Mouse (Mus musculus): ENCODE results near the gene Faap100.
"Not testable (repeated sequence)": the region's sequence is repeated elsewhere in the genome, so short reads cannot be mapped to it uniquely, and the experiment has no call there.

Faap100 gene

DNA sequence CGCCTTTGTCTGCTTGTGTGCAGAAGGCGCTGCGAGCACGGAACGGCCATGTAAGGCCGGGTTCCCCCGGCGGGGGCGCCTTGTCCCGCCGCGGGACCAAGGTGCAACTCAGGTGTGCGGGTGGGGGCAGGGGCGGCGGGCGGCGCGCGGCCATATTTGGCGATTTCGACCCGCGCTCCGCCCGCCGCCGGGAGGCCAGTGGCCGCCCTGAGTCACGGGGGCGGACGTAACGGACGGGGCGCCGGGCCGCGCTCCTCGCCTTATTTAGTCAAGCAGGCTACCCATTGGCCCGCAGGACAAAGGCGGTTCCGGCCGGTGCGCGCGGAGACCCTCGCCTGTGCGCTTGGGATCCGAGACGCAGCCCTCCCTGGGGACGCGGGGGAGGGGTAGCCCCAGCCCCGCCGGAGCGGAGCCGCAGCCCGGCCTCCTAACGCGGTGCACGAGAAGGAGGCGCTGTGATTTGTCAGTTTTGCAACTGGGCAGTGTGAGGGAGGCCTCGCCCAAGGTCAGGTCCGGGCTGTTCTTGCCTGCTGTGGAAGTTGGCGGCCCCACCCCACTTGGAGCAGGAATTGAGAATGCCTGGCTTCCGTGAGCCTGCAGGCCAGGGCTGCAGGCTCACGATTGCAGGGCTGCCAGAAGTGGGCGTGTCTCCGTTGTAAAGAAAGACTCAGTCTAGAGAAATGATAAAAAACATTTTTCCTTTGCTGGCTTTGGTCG is 28.4 kb downstream of the Faap100 start:
- CTCF ChIA-PET: interaction anchor here in 2 of 4 experiments (0.5 to 1.2 kb wide), 3 partner anchors 20 to 1303 kb away, joined by 3 to 4 read pairs (median 3); no protein-coding TSS in a partner anchor

DNA sequence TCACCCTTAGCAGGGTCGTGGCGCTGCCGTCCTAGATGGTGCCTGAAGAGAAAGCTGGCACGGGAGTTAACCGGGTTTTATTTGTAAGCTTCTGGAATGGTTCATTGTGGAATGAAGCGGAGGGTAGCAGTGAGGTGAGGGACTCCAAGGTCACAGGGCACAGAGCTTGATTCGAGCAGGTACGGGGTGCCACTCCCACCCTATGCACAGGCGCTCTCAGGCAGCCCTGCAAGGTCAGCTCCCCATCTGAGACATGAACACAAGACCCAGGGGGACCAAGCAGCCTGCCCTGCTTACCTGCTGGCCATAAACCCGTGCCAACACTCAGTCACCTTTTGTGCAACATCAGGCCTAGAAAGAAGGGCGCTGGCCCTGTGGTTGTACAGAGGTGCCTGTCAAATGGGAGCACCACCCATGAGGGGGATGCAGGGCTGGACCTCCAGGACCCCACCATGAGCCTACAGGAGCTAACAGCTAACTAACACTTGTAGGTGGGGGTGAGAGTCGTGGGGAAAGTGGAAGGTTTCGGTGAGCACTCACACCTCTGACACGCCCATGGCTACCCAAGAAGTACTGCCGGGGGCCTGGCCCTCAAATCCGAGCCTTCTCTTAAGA is 29.1 kb downstream of the Faap100 start:
- ChIA-PET CTCF (interaction anchor here in 2 of 4 experiments (0.5 to 1.2 kb wide), 2 partner anchors 21 to 1302 kb away, joined by 3 read pairs; no protein-coding TSS in a partner anchor), POLR2A (interaction anchor here (0.5 to 2.9 kb wide), 47 partner anchors 8 to 1049 kb away, joined by 3 to 26 read pairs (median 3); partner anchors contain the start of genes Arl16 (in 2 of the 4), Bahcc1 (in 2 of the 4), Faap100 (in 2 of the 4) and Eif4a3 (in 1 of the 4))

More for the DNA sequence above, 28.4 kb downstream of the Faap100 start:
- POLR2A ChIA-PET: interaction anchor here (0.6 to 6.2 kb wide), 41 partner anchors 9 to 1050 kb away, joined by 3 to 129 read pairs (median 4); partner anchors contain the start of genes Arl16 (in 1 of the 4), Bahcc1 (in 1 of the 4), Eif4a3 (in 1 of the 4) and Faap100 (in 1 of the 4)

DNA sequence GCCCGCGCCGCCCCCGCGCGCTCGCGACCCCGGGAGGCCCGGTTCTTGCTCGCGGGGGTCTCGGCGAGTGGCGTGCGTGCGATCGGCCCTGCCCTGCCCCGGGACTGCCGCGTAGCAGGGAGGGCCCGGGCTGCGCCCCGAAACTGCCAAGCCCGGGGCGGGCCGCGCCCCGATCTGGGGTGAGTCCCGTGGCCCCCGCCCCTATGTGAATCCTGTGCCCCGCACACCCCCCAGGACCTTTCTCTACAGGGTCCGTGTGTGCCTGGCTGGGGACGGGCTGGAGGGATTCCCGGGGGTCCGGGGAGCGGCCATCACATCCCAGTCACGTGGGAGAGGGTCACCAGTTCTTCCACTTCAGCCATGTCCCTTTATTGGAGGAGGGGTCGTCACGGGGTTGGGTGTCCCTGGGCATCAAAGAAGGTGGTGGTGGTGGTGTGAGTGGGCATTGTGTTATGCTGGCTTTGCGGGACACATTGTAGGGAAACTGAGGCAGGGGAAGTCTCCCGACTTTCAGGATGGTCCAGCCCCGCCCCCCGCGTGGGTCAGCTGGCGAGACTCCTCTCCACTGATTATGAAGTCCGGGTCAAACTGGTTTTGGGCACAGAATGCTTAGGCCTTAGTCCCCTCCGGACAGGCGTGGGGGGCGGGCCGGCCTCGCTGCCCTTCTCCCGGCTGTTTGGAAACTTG is 29.7 kb downstream of the Faap100 start:
- ChIA-PET CTCF (interaction anchor here in 1 of 4 experiments (1.2 kb wide), 1 partner anchor 21 kb away, joined by 3 read pairs; no protein-coding TSS in a partner anchor), POLR2A (interaction anchor here (0.6 to 2.9 kb wide), 48 partner anchors 9 to 1049 kb away, joined by 3 to 26 read pairs (median 3); partner anchors contain the start of genes Faap100 (in 3 of the 4), Arl16 (in 2 of the 4), Bahcc1 (in 2 of the 4) and Eif4a3 (in 1 of the 4))

DNA sequence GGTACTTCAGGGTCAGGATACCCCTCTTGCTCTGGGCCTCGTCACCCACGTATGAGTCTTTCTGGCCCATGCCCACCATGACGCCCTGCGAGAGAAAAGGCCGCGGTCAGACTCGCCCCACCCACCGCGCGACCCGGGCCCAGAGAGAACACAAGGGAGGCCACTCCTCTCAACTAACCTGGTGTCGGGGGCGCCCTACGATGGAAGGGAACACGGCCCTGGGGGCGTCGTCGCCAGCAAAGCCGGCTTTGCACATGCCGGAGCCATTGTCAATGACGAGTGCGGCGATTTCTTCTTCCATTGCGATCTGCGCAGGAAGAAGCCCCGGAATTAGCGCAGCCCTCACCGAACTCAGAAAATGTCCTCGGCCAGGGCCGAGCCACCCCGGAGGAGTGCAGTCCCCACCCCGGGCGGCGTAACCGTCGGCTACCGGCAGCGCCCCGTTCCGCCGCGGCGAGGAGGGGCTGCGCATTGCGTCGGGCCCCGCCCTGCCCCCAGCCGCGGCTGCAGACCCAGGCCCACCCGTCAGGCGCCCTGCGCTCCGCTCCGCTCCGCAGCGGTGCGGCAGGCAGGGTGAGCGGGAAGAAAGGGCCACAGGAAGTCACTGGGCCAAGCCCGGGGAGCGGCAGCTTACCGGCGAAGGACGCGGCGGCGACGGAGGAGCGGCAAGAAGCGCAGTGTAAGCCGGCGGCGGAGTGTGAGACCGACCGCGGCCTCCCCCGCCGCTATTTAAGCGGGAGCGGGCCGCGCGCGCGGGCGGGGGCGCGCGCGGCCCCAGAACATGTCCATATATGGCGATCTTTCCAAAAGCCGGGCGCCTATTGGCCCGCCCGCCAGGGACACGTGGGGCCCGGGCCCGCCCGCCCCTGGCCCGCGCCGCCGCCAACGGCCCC is 30.5 kb downstream of the Faap100 start, which contains the start of gene Actg1:
Actg1 (minus strand) TSS at position 752 of the 893 bp plus-strand sequence.
- ChIA-PET POLR2A (interaction anchor here in 3 of 4 experiments (0.7 to 2.9 kb wide), 10 partner anchors 12 to 162 kb away, joined by 3 to 14 read pairs (median 3); partner anchors contain the start of gene Faap100 (in 1 of the 3)), CTCF (no interaction called here)

DNA sequence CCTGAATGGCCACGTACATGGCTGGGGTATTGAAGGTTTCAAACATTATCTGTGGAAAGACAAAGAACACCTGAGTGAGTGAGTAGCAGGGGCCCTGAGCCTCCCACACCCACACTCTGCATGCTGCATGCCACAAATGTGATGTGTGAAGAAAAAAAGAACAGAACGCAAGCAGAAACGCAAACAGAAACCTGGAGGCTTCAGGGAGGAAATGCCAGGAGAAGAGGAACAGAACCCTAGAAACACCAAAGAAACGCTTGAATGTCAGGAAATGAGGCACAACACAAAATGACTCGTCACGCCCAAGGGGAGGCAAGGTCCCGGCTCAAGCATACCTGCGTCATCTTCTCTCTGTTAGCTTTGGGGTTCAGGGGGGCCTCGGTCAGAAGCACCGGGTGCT is 31.3 kb downstream of the Faap100 start:
- POLR2A ChIA-PET: interaction anchor here in 3 of 4 experiments (0.6 to 2.9 kb wide), 17 partner anchors 10 to 163 kb away, joined by 3 to 14 read pairs (median 3); partner anchors contain the start of genes Faap100 (in 2 of the 3) and Slc25a10 (in 1 of the 3)
- CTCF ChIA-PET: no interaction called here

DNA sequence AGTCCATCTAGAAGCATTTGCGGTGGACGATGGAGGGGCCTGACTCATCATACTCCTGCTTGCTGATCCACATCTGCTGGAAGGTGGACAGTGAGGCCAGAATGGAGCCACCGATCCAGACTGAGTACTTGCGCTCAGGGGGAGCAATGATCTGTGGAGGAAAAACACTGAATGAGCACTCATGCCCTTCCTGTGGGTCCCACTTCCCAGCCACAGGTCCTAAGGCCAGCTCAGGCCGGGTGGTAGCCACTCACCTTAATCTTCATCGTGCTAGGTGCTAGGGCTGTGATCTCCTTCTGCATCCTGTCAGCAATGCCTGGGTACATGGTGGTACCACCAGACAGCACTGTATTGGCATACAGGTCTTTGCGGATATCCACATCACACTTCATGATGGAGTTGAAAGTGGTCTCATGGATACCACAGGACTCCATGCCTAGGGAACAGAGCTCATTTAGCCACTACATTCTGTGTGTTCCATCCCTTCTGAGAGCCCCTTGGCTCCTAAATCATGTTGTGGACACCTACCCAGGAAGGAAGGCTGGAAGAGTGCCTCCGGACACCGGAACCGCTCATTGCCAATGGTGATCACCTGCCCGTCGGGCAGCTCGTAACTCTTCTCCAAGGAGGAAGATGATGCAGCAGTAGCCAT is 32.1 kb downstream of the Faap100 start:
- CTCF ChIA-PET: not testable (repeated sequence)
- POLR2A ChIA-PET: interaction anchor here in 3 of 4 experiments (0.6 to 1.7 kb wide), 22 partner anchors 11 to 507 kb away, joined by 3 to 8 read pairs (median 3); partner anchors contain the start of genes Faap100 (in 1 of the 3) and Slc25a10 (in 1 of the 3)

DNA sequence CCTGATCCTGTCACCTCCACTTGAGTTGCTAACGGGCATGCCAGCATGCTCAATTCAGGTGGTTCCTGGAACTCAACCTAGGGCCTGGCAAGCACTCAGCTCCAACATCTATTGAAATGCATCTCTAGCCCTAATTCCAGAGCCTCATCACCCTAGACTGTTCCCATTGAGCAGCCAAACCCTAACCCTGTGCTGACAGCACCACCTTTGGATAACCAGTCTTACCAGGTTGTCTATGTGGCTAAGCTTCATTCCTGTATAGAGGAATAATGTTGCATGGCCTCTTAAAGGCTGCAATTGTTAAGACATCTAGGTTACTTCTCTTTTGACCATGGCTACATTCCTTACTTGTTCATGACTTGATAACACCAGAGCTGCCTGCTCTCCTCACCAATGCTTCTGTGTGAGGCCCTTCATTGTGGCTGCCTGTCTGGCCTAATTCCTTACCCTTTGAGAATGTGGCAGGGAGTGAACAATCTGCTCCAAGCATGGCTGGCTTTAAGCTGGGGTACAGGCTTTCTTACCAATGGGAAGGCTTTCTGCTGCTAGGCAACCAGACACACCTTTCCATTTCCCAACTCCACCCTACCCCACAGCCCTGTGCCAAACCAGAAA is 33.4 kb downstream of the Faap100 start:
- ChIA-PET POLR2A (interaction anchor here (0.6 to 3.5 kb wide), 38 partner anchors 8 to 403 kb away, joined by 3 to 16 read pairs (median 4); partner anchors contain the start of genes Baiap2 (in 2 of the 4), Bahcc1 (in 1 of the 4), Faap100 (in 1 of the 4) and Fscn2 (in 1 of the 4)), CTCF (interaction anchor here in 1 of 4 experiments (1.9 kb wide), 1 partner anchor 37 kb away, joined by 5 read pairs; no protein-coding TSS in a partner anchor)

DNA sequence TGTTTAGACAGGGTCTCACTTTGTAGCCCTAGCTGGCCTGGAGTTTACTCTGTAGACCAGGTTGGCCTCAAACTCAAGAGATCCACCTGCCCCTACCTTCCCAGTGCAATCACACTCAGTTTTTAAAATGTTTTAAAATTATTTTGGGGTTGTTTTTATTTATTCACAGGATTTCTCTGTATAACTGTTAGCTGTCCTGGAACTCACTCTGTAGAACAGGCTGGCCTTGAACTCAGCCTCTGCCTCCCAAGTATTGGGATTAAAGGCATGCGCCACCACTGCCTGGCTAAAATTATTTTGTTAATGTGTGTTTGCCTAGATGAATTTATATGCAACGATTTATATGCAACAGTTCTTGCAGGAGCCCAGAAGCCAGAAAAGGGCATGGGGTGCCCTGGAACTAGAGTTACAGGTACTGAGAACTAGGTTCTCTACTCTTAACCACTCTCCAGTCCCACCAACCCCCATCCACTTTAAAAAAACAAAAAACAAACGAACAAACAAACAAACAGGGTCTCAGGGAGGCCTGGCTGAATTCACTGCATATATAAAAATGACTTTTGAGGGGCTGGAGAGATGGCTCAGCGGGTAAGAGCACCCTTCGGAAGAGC is 34.1 kb downstream of the Faap100 start:
- ChIA-PET POLR2A (interaction anchor here (0.6 to 3.5 kb wide), 41 partner anchors 8 to 402 kb away, joined by 3 to 16 read pairs (median 4); partner anchors contain the start of genes Bahcc1 (in 2 of the 4), Baiap2 (in 2 of the 4), Faap100 (in 1 of the 4) and Fscn2 (in 1 of the 4)), CTCF (interaction anchor here in 1 of 4 experiments (1.9 kb wide), 1 partner anchor 37 kb away, joined by 5 read pairs; no protein-coding TSS in a partner anchor)

DNA sequence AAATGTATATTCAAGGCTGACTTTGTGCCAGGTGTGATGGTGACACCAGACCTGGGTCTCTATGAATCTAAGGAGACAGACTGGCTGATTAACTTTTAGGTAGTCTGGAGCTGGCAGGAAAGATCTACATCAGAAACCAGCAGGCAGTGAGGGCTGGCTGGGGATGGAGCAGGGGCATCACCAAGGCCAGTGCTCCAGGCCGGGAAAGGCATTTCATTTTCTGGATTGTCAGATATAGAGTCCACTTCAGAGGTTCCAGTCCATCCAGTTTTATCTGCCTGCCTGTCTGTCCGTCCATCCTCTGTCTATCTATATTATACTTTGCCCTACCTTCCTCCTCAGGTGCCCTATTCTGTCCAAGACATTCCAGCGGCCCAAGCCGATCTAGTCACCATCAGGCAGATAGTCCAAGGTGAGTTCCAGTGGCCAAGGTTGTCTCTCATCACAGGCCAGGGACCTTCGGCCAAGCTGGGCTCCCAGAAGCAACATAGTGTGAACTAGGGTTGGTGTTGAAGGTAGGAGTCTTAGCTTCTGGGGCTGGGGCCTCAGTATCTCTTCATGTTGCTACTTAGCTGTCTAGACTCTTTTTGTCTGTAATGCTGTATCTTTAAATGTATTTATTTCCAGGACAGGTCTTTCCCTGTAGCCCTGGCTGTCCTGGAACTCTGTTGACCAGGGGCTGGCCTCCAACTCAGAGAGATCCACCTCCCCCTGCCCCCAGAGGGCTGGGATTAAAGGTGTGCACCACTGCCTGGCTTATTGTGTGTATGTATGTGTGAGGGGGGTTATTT is 34.9 kb downstream of the Faap100 start:
- CTCF ChIA-PET: interaction anchor here in 1 of 4 experiments (1.9 kb wide), 1 partner anchor 36 kb away, joined by 5 read pairs; no protein-coding TSS in a partner anchor
- POLR2A ChIA-PET: interaction anchor here (0.6 to 3.5 kb wide), 28 partner anchors 8 to 230 kb away, joined by 3 to 16 read pairs (median 4); partner anchors contain the start of genes Bahcc1 (in 1 of the 4), Faap100 (in 1 of the 4), Fscn2 (in 1 of the 4) and P4hb (in 1 of the 4)

DNA sequence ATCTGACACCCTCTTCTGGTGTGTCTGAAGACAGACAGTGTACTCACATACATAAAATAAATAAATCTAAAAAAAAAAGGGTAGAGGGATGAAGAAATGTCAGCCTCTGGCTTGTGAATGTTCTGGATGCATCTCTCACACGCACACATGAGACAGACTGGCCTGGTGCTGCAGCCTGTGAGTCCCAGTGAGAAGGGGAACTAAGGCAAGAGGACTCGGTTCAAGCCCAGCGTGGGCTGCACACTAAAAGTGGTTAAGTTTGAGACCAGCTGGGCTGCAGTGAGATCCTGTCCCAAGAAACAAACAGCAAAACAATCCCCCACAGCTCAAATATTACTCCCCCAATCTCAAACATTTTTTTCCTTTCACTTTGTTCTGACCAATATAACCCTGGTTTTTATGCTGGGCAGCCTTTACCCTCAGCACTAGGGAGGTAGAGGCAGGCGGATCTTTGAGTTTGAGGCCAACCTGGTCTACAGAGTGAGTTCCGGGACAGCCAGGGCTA is 35.9 kb downstream of the Faap100 start:
- ChIA-PET POLR2A (interaction anchor here in 3 of 4 experiments (0.9 to 3.5 kb wide), 12 partner anchors 10 to 110 kb away, joined by 3 to 16 read pairs (median 5); partner anchors contain the start of gene Bahcc1 (in 1 of the 3)), CTCF (no interaction called here)

DNA sequence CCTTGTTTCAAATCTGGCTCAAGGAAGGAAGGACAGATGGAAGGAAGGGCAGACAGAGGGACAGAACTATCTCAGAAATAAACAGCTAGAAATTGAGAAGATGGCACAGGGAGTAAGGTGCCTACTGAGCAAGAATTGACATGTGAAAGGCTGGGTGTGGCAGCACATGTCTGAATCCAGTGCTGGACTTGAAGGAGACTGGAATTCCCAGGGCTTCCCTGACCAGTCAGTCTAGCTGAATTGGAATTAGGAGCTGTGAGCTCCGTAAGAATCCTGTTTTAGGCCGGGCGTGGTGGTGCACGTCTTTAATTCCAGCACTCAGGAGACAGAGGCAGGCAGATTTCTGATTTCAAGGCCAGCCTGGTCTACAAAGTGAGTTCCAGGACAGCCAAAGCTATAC is 36.9 kb downstream of the Faap100 start:
- ChIA-PET CTCF (interaction anchor here in 1 of 4 experiments (0.7 to 0.8 kb wide), 2 partner anchors 11 to 52 kb away, joined by 3 read pairs; no protein-coding TSS in a partner anchor), POLR2A (interaction anchor here in 3 of 4 experiments (0.6 to 1.3 kb wide), 7 partner anchors 10 to 399 kb away, joined by 3 to 8 read pairs (median 3); partner anchors contain the start of gene Baiap2 (in 1 of the 3))

DNA sequence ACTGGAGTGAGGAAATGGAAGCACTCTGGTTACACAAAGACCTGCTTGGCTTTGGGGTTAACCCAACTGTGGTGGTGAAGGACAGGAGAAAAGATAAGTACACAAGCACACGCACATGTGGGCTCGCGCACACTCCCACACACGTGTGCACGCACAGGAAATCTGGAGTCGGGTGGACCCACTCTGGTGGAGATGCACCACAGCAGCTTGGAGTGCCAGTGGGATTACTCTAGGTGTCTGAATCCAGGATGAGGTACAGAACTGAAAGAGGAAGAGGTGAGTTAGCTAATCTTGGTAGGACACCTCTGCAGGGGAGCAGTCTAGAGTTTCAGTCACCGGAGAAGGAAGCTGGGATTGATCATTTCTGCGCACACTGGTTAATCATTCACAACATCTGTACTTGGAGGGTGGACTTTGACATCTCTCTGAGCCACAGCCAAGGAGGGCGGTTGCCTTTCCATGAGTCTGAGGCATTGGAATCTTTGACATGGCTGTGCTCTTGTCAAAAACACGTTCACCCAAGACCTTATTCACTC is 38.5 kb downstream of the Faap100 start:
- ChIA-PET CTCF (interaction anchor here (0.6 to 1.6 kb wide), 8 partner anchors 11 to 173 kb away, joined by 3 to 6 read pairs (median 4); no protein-coding TSS in a partner anchor), POLR2A (interaction anchor here in 3 of 4 experiments (0.5 to 1.5 kb wide), 28 partner anchors 9 to 257 kb away, joined by 3 to 9 read pairs (median 4); partner anchors contain the start of gene Nploc4 (in 1 of the 3))

DNA sequence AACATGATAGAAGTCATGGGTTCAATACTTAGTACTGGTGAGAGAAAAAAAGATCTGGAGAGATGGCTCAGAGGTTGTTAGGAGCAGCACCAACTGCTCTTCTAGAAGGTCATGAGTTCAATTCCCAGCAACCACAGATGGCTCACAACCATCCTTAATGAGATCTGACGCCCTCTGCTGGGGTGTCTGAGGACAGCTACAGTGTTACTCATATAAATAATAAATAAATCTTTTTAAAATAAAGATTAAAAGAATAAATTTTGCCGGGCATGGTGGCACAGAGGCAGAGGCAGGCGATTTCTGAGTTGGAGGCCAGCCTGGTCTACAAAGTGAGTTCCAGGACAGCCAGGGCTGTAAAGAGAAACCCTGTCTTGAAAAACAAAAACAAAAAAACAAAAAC is 39.8 kb downstream of the Faap100 start:
- ChIA-PET CTCF (interaction anchor here in 3 of 4 experiments (0.6 to 2.3 kb wide), 6 partner anchors 14 to 150 kb away, joined by 3 to 10 read pairs (median 4); no protein-coding TSS in a partner anchor), POLR2A (interaction anchor here in 3 of 4 experiments (0.6 to 2.2 kb wide), 7 partner anchors 10 to 33 kb away, joined by 3 to 9 read pairs (median 3); no protein-coding TSS in a partner anchor)

All from embryonic stem cell, embryonic (primary cell).